Mouse (Mus musculus) heart, adult 2 months (tissue): ENCODE results near the gene Tasp1.

Source experiments
- CTCF ChIP-seq: fragments of 200-600 bp; IDR thresholded peaks from 2 replicates; pipeline ENCODE4 v1.8.1; 2022; ENCODE audit warnings: antibody characterized with exemption, mild to moderate bottlenecking, moderate library complexity
- POLR2A ChIP-seq: fragments of 200-500 bp; IDR thresholded peaks from 2 replicates; pipeline ENCODE4 v1.6.1; 2011; ENCODE audit warnings: mild to moderate bottlenecking, low read depth, low read length, control low read depth; ENCODE audit not compliant: insufficient read depth

DNA sequence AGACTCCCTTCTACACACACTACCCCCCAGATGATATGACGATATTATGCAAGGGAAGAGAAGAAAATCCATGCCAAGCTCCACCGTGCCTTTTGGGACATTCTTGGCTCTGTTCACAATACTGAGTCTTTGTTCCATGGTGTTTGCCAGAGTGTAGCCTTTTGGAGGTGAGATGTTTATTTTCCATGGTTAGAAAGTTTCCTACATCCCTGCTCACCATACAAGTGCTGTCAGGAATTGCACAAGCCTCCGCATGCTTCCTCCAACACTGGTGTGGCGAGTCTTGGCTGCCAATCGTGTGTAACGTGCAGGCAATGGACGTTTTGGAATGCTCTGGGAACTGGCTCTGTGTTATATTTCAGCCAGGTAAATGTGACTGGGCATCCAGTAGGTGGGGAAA lies 262.6 kb downstream of the Tasp1 start:
- no peak for TF ChIP-seq CTCF
- TF ChIP-seq POLR2A, result no peak
